Mouse (Mus musculus) embryo, embryonic 10 days (tissue): ENCODE data around the gene Peli2.
A peak's percentile ranks its signal among the peaks of the same experiment; 100 is the strongest.

Experiments
- DNase-seq: peaks from one replicate; pipeline ENCODE4 v3.0.0-alpha.2; 2015; ENCODE audit warnings: low spot score

Gene Peli2

GRCm38 (mm10) chr14:48153064-48153463 is 32.4 kb downstream of the Peli2 start:
- no peak for DNase-seq

- no peak for DNase-seq
Observed at GRCm38 (mm10) chr14:48153865-48154511, 33.4 kb downstream of the Peli2 start.

- DNase-seq: no peak
Observed at GRCm38 (mm10) chr14:48154641-48155040, 34.0 kb downstream of the Peli2 start.

GRCm38 (mm10) chr14:48155153-48155552 is 34.5 kb downstream of the Peli2 start:
- DNase-seq: no peak

GRCm38 (mm10) chr14:48157085-48157484 is 36.5 kb downstream of the Peli2 start:
- DNase-seq: no peak

- no peak for DNase-seq
Observed at GRCm38 (mm10) chr14:48157835-48158234, 37.2 kb downstream of the Peli2 start.

GRCm38 (mm10) chr14:48159401-48159800 is 38.8 kb downstream of the Peli2 start:
- DNase-seq: peak; percentile 63

- no peak for DNase-seq
Observed at GRCm38 (mm10) chr14:48162446-48162845, 41.8 kb downstream of the Peli2 start.

- DNase-seq: no peak
Observed at GRCm38 (mm10) chr14:48164917-48165316, 44.3 kb downstream of the Peli2 start.

- DNase-seq: no peak
Observed at GRCm38 (mm10) chr14:48166396-48166795, 45.8 kb downstream of the Peli2 start.

GRCm38 (mm10) chr14:48167020-48167419 is 46.4 kb downstream of the Peli2 start:
- no peak for DNase-seq

- DNase-seq: no peak
Observed at GRCm38 (mm10) chr14:48168116-48168515, 47.5 kb downstream of the Peli2 start.

GRCm38 (mm10) chr14:48169970-48170369 is 49.3 kb downstream of the Peli2 start:
- DNase-seq: peak; percentile 85

- no peak for DNase-seq
Observed at GRCm38 (mm10) chr14:48171268-48171667, 50.6 kb downstream of the Peli2 start.

GRCm38 (mm10) chr14:48172026-48172425 is 51.4 kb downstream of the Peli2 start:
- DNase-seq: no peak

- DNase-seq: no peak
Observed at GRCm38 (mm10) chr14:48172876-48173275, 52.3 kb downstream of the Peli2 start.

GRCm38 (mm10) chr14:48173840-48174239 is 53.2 kb downstream of the Peli2 start:
- DNase-seq: no peak

GRCm38 (mm10) chr14:48174356-48174755 is 53.7 kb downstream of the Peli2 start:
- DNase-seq: no peak

GRCm38 (mm10) chr14:48175115-48175514 is 54.5 kb downstream of the Peli2 start:
- no peak for DNase-seq

- no peak for DNase-seq
Observed at GRCm38 (mm10) chr14:48178304-48178995, 57.8 kb downstream of the Peli2 start.

GRCm38 (mm10) chr14:48179021-48179420 is 58.4 kb downstream of the Peli2 start:
- no peak for DNase-seq

GRCm38 (mm10) chr14:48186302-48186701 is 65.7 kb downstream of the Peli2 start:
- DNase-seq: no peak

GRCm38 (mm10) chr14:48187100-48187499 is 66.5 kb downstream of the Peli2 start:
- no peak for DNase-seq

GRCm38 (mm10) chr14:48189330-48189729 is 68.7 kb downstream of the Peli2 start:
- peak; percentile 47 for DNase-seq
